ENCODE assay signal across 9 mouse cellular contexts in the genomic region with DNA sequence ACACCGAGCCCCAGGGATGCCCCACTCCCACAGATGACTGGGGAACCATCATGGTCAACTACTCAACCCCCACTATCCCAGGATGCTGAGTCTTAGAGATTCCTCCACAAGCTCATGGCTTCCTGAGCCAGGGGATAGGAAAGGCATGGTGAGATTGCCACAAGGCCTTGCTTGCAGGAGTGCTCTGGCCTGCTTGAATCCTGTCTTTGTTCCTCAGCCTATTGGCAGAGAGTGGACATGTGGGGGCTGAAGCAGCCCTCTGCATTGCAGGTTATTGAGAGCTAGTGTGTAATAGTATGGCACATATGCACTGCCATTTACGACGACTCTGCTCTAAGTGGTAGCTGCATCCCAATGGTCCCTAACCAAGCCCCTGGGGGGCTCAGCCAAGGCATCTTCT. TPM values are rescaled to one million over a fixed set of nuclear protein-coding genes. Genes with fewer than 3 reads are reported as not detected.
A peak's percentile ranks its signal among the peaks of the same experiment; 100 is the strongest.
DNase-seq lines count a peak whose midpoint lies in the region; ATAC-seq and TF ChIP-seq lines count a peak whose summit lies in the region.
"Had no signal": no experiment of that assay in that cellular context is flagged by ENCODE, and none has a peak within 500 bp of the region (broad histone marks: within the 10 kb centered on the region; RNA-seq: fewer than 3 reads in every experiment).

No protein-coding gene starts in this region.

- 0 out of 2 replicates have a peak, but pooled peaks cover 2% of the 10 kb centered on the region for H3K36me3 ChIP-seq in heart, adult 2 months (ENCODE audit: control insufficient read depth, insufficient read depth, low read length)
- no peaks in the 10 kb centered on the region for H3K36me3 ChIP-seq in limb, embryonic 15.5 days

- H3K4me2 ChIP-seq in limb, embryonic 15.5 days = no peak overlapping the region

- H3K9me3 ChIP-seq in limb, embryonic 15.5 days = no peaks in the 10 kb centered on the region

- 49% methylated on average over 3 of the region's 3 CpGs for WGBS in heart, adult 2 months
- 65% methylated on average over 3 of the region's 3 CpGs for WGBS in limb, embryonic 15.5 days

- peaks cover 24% of the 10 kb centered on the region for H3K4me1 ChIP-seq in heart, adult 2 months (ENCODE audit: control insufficient read depth, insufficient read depth, low read length)
- peaks cover 37% of the 10 kb centered on the region for H3K4me1 ChIP-seq in limb, embryonic 15.5 days

- H3K27ac ChIP-seq in heart, adult 2 months = peak overlapping the region; percentile 72
- 0 out of 2 replicates have a peak overlapping the region, but pooled peaks have one; percentile 41 for H3K27ac ChIP-seq in left cerebral cortex, adult 2 months
- peak overlapping the region; percentile 67 for H3K27ac ChIP-seq in limb, embryonic 15.5 days

- no peak for TF ChIP-seq EP300 in heart, adult 2 months (IDR thresholded peaks at IDR 0.05; ENCODE audit: insufficient read depth, low read depth, low read length)

- intact Hi-C loops in heart, adult 2 months (cut with DNase I) = loop anchor here (1.0 kb wide), 1 partner anchor 40 kb away; no protein-coding TSS in a partner anchor
- intact Hi-C loops in left cerebral cortex, adult 2 months (cut with DNase I) = no loop called here
- intact Hi-C loops in left cerebral cortex, postnatal 10 days (cut with DNase I) = no loop called here

- H3K79me2 ChIP-seq in heart, adult 2 months (replicated peaks; ENCODE audit: control insufficient read depth, insufficient read depth, low read length) = no peaks in the 10 kb centered on the region

- no peak overlapping the region for H3K4me3 ChIP-seq in heart, adult 2 months
- no peak overlapping the region for H3K4me3 ChIP-seq in left cerebral cortex, adult 2 months
- H3K4me3 ChIP-seq in limb, embryonic 15.5 days = no peak overlapping the region

- H3K27me3 ChIP-seq in heart, adult 2 months (ENCODE audit: control insufficient read depth, insufficient read depth, low read length) = no peaks in the 10 kb centered on the region
- no peaks in the 10 kb centered on the region for H3K27me3 ChIP-seq in limb, embryonic 15.5 days

- TF ChIP-seq POLR2A in heart, adult 2 months (IDR thresholded peaks at IDR 0.05; ENCODE audit: insufficient read depth, low read depth, low read length) = no peak

- DNase-seq in heart, adult 2 months = no peak
- no peak for DNase-seq in heart, adult 9 months (ENCODE audit: low spot score in 2 of 2)
- DNase-seq in left cerebral cortex, adult 2 months (ENCODE audit: extremely low spot score in 1 of 2, low spot score in 2 of 2) = no peak
- no peak for DNase-seq in left cerebral cortex, postnatal 10 days (ENCODE audit: extremely low spot score in 1 of 2, low spot score in 2 of 2)
- DNase-seq in brain, adult 2 months (ENCODE audit: low read depth, low spot score) = peak; percentile 47
- no peak for DNase-seq in adrenal gland, adult 18-20 months (ENCODE audit: low spot score in 2 of 2)
- DNase-seq in layer of hippocampus, postnatal 25 days (ENCODE audit: extremely low spot score in 1 of 2, low spot score in 1 of 2) = no peak

- H3K9ac ChIP-seq in heart, adult 2 months (ENCODE audit: low read depth, low read length) = no peak overlapping the region
- no peak overlapping the region for H3K9ac ChIP-seq in limb, embryonic 15.5 days

- no peak for TF ChIP-seq CTCF in heart, adult 2 months (IDR thresholded peaks at IDR 0.05)
- TF ChIP-seq CTCF in left cerebral cortex, adult 2 months (IDR thresholded peaks at IDR 0.05) = no peak

- ATAC-seq in limb, embryonic 15.5 days (ENCODE audit: insufficient number of reproducible peaks, low FRiP score, low TSS enrichment, low read depth) = peak; percentile 49; the same call in 1 of the 2 replicates

RNA-seq across cellular contexts. Expression of a gene that starts 31.9 kb away (rescaled TPM):
- total RNA-seq in heart, adult 2 months (2021) = not detected
- 0.32 and 0.45 TPM in 2 replicates for polyA plus RNA-seq in heart, adult 2 months (2012; rRNA removed)
- total RNA-seq in left cerebral cortex, adult 2 months (2021) = under 1 TPM; 0.38 to 0.77 TPM
- total RNA-seq in left cerebral cortex, postnatal 10 days (2021) = under 1 TPM in 1 of 2 experiments, not detected in 1; 0.34 TPM
- not detected in 2 replicates for polyA plus RNA-seq in limb, embryonic 15.5 days (2015; fragmentation: Nextera tagmentation; extraction: Ambion mirVana)
- not detected for total RNA-seq in adrenal gland, adult 18-20 months (2021)
- not detected for total RNA-seq in layer of hippocampus, postnatal 25 days (2021)
- total RNA-seq: gastrocnemius, adult 8-10 months had no signal

RNA-seq across cellular contexts. Expression of a gene that starts 36.1 kb away (rescaled TPM):
- 100 to 1,000 TPM; 114 to 129 TPM for total RNA-seq in heart, adult 2 months (2021)
- polyA plus RNA-seq in heart, adult 2 months (2012; rRNA removed) = 133 and 153 TPM in 2 replicates
- total RNA-seq in left cerebral cortex, adult 2 months (2021) = 10 to 100 TPM; 96.8 to 98.7 TPM
- total RNA-seq in left cerebral cortex, postnatal 10 days (2021) = 100 to 1,000 TPM; 125 to 126 TPM
- polyA plus RNA-seq in limb, embryonic 15.5 days (2015; fragmentation: Nextera tagmentation; extraction: Ambion mirVana) = 69.4 and 96.7 TPM in 2 replicates
- 100 to 1,000 TPM; 100 to 394 TPM for total RNA-seq in adrenal gland, adult 18-20 months (2021)
- total RNA-seq in layer of hippocampus, postnatal 25 days (2021) = 10 to 100 TPM; 89.4 to 94.4 TPM
